Mouse (Mus musculus) left cerebral cortex, postnatal 4 days (tissue): Measurements from ENCODE around the gene Foxc2. TPM values are rescaled to one million over a fixed set of nuclear protein-coding genes. Genes with fewer than 3 reads are reported as not detected.

ENCODE experiments used
- DNase-seq: peaks from one replicate; pipeline ENCODE4 v3.0.0-alpha.2; 2022
- intact Hi-C: fragments of 180-260 bp; cut with DNase I; formaldehyde crosslinking; loops from one replicate; pipeline ENCODE4 v1.15.1; 2025
- total RNA-seq, 2 experiments: library from RNA; stranded (reverse); gene quantifications; 2 replicates each; pipeline ENCODE4 v1.2.3; 2021

Foxc2 gene
- total RNA-seq, 2 experiments from 2014 or later = 4.3 to 4.4 TPM

DNA sequence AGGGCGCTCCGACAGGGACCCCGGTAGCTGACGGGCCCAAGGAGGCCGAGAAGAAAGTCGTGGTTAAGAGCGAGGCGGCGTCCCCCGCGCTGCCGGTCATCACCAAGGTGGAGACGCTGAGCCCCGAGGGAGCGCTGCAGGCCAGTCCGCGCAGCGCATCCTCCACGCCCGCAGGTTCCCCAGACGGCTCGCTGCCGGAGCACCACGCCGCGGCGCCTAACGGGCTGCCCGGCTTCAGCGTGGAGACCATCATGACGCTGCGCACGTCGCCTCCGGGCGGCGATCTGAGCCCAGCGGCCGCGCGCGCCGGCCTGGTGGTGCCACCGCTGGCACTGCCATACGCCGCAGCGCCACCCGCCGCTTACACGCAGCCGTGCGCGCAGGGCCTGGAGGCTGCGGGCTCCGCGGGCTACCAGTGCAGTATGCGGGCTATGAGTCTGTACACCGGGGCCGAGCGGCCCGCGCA, 1.2 kb downstream of the Foxc2 start:
- intact Hi-C loops = loop anchor here (5.0 kb wide), 1 partner anchor 275 kb away; no protein-coding TSS in a partner anchor
- DNase-seq = no peak

DNA sequence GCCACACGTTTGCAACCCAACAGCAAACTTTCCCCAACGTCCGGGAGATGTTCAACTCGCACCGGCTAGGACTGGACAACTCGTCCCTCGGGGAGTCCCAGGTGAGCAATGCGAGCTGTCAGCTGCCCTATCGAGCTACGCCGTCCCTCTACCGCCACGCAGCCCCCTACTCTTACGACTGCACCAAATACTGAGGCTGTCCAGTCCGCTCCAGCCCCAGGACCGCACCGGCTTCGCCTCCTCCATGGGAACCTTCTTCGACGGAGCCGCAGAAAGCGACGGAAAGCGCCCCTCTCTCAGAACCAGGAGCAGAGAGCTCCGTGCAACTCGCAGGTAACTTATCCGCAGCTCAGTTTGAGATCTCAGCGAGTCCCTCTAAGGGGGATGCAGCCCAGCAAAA, 1.9 kb downstream of the Foxc2 start:
- intact Hi-C loops = loop anchor here (5.0 kb wide), 1 partner anchor 274 kb away; no protein-coding TSS in a partner anchor

DNA sequence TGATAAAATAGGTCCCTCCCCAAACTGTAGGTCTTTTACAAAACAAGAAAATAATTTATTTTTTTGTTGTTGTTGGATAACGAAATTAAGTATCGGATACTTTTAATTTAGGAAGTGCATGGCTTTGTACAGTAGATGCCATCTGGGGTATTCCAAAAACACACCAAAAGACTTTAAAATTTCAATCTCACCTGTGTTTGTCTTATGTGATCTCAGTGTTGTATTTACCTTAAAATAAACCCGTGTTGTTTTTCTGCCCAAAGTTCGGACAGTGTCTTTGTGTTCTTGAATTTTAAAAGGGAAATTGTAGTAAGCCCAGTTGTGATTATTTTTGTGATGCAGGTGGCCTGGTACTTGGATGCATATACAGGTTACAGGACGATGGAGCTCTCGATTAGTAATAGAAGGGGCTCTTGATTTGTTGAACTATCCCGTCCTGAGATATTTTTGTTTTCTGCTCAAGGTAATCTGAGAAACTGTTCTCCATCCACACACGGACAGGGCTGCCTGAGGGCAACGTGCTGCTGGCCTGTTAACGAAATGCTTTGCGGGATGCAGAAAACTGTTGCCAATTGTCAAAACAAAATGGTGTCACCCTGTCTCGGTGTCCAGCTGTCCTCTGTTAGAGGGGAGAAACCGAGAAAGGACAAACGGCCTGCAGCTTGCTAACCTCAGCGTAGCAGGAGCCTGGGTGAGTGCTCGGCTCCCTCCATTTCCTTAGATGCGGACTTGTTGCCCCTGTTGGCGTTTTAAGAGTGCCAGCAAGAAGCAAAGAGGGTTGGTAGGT, 2.9 kb downstream of the Foxc2 start:
- intact Hi-C loops = loop anchor here (5.0 kb wide), 1 partner anchor 273 kb away; no protein-coding TSS in a partner anchor
- DNase-seq = no peak

More for the DNA sequence above, 1.9 kb downstream of the Foxc2 start:
- no peak for DNase-seq

DNA sequence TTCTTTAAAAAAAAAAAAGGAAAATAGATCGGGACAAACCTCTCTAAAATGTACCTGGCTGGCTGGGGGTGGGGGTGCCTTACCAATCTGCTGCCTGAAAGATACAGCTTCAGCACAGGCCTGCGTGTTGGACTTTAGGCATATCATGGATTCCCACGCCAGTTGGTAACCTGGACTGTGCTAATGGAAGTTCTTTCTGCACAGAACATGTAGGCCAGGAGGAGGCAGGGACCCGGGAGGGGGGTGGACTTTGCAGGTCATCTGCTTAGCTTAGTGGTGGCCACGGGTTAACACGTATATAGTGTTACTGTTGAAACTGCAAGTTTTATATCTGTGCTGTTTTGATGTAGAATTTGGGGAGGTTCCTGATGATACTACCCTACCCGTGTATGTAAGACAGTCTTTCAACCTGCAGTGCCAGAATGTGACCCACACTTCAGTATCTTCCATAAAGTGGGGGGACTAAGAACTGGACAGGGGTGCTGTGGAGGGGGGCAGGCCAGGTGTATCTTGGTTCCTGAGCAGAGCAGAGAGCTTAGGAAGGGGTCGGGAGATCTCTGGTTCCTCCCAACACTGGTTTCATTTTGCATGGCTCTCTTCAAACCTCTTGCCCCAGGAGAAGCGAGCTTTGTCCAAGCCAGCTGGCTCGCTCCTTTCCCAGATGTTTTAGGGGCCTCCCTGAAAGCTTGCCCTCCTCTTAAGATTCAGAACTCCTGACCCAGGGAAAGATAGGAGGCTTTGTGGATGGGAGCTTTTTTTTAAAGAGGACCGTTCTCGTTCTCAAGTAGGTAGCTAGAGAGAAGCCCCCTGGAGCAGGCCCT, 3.9 kb downstream of the Foxc2 start:
- DNase-seq = no peak
- intact Hi-C loops = loop anchor here (5.0 kb wide), 1 partner anchor 272 kb away; no protein-coding TSS in a partner anchor

DNA sequence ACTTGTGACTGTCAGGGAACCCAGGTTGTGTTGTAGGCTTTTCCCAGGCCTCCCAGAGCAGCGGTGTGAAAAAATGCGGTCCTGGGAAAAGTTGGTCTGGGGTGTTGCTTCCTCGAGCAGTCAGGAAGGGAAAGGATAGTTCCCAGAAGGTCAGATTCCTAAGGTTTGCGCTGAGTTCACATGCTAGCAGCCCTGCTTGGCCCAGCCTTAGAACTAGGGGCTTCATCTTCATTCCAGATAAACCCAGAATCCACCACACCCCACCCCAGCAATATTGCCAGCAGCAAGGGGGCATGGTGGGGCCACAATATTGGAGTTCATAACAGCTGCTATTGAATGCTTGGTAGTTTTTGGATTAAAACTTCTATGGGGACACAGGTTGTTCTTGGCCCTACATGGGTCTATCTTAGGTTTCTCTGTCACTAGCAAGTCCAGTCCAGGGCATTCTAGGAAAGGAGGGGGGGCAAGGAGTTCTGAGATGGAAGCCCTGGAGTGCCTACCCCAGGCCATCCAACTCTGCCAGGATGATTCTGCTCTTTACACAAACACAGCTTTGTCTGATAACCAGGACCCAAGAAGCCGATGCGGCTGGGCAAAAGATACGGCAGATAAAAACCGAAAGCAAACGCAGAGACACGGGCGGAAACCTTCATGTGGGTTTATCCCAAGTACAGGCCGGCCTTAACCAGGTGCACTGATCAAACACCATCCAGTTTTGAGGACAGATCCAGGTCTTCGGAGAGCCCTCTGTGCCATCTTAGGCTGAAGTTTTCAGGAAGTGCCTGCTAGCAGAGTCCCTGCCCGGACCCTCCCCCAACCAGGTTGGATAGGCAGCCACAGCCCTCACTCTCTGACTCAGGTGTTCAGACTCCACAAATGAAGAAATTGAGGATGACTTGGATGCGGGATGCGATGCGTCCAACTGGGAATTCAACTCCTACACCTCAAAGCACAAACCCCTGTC, 4.8 kb downstream of the Foxc2 start:
- no peak for DNase-seq
- intact Hi-C loops = no loop called here

DNA sequence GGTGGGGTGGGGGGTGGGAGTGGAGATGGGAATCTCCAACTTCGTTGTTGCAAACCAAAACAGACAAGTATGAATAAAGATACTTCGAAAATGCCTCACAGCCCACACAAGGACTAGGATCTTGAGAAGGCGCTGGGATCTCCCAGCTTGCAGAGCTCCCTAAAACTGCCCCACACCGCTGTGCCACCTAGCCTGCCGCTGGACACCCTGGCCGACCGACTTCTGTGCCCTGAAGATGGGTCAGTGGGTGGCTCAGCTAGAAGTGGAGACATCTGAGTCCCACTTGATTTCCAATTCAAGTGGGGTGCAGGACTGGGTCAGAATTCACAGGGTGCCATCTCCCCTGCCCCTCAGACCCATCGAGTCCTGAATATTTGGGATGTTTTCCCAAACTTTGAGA, 5.7 kb downstream of the Foxc2 start:
- no peak for DNase-seq
- intact Hi-C loops = no loop called here

DNA sequence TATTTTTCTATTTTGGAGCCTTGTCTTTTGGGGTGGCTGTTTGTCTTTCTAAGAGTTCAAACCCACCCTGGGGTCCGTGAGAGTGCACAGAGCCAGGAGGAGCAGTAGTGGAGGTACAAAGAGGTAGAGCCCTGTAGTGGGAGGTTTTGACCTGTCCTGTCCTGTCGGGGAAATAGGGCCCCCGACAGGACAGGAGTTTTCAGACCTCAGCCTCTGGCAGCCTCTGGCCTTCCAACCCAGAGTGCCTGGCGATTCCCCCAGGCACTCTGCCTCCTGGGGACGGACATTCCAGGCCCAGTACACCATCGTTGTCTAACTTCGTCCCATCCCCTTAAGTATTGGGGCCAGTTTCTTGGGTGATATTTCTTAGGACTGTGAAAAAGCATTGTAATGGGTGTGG, 6.4 kb downstream of the Foxc2 start:
- intact Hi-C loops = no loop called here
- DNase-seq = no peak

DNA sequence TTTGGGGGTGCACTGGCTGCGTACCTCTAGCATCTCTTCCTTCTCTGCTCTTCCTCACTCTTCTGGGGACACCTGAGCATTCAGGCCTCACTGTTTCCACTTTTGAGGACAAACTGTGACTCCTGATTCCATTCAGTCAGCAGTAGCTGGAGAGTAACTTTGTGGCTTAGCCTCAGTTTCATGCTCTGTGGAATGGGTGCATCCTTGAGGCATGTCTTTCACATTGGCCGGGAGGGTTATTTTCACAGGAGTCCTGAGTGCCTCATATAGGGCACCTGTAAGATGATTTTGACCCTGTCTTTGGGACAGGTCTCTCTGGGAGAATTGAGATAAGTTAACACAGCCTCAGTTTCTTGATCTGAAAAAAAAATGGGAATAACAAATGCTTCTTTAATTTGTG, 7.1 kb downstream of the Foxc2 start:
- DNase-seq = no peak
- intact Hi-C loops = no loop called here

DNA sequence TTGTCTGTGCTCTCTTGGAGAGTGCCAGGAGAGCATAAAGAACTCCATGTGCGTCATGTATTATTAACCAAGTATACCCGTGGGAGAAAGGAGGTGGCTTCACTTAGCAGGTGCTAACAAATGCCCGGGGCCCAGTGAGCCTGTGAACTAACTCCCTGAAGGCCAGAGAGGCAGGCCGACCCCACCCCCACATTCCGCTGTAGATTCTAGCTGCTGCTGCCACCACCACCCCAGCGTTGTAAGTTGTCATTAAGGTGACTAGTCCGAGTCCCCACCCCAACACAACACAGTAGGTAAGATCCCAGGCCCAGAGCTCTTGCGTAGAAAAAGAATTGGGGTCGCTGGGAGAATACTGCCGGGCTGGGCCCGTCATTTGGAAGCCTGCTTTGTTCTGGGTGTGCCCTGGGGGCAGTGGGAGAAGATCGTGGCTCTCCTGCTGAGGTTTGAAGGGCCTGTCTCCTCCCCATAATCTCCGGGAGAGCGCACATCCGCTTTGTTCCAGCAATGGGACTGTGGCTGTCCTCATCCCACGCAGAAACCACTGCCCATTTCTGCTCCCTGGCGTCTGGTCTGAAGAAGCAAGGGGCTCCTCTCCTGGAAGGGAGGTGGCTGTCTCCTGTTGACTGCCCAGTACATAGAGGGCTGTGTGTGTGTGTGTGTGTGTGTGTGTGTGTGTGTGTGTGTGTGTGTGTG, 8.7 kb downstream of the Foxc2 start:
- intact Hi-C loops = loop anchor here (5.0 kb wide), 1 partner anchor 388 kb away; no protein-coding TSS in a partner anchor
- no peak for DNase-seq

DNA sequence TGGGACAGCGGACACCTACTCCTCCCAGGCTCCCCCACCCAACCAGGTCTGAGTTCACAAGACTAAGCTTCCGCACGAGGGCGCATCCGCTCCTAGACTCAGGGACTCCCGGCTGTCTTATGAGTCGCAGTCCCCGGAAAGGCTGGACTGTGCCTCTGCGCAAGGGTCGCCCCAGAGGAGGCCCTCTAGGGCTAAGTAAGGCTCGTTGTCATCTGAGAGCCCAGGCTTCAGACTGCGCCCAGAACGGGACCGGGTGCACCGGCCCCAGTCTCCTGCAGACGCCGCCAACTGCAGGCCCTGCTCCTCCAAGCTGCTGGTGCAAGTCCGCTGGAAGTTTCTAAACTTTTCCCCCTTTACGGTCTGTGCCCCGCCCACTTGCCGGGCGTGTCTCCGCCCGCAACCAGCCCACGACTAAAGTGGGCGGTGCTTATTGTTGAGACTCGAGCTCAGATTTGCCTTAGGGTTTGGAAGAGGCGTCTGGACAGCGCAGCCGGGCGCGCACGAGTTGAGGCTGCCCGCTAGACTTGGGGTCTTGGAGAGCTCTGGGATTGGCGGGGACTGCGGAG, 9.4 kb downstream of the Foxc2 start:
- intact Hi-C loops = loop anchor here (5.0 kb wide), 1 partner anchor 387 kb away; no protein-coding TSS in a partner anchor
- peak; percentile 66 for DNase-seq

DNA sequence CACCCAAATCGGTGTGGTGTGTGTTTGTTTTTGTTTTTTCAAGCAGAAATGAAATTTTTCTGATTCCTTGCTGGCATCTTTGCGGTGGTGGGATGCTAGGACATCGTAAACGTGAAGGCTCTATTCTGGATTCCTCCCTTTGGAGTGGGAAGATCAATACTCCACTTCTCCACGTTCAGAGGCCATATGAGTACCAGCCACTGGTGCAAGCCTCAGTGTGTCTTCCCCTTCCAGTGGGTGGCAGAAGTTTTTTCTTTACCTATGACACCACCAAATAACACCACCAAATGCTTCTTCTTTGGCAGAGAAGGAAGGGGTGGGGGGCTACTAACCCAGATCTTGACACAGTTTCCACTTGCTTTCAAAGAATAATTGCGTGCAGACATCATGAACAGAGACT, 10.2 kb downstream of the Foxc2 start:
- intact Hi-C loops = loop anchor here (5.0 kb wide), 1 partner anchor 386 kb away; no protein-coding TSS in a partner anchor
- no peak for DNase-seq

DNA sequence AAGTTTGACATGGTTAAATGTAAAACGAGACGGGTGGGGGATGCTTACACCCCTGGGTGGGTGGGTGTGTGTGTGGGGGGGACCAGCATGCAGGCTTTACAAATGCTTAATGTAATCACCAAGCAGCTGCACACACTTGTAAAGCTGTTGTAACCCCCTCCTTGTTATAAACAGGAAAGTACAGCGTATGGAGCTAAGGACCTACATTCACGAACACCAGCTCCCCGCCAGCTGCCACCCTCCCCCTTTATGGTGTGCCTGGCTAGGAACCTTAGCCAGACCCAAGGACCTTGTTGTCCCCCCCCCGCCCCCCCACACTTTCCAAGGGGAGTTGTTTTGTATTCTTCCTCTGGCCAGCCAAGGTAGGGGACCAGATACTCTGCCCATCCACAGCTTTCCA, 10.7 kb downstream of the Foxc2 start:
- no peak for DNase-seq
- intact Hi-C loops = loop anchor here (5.0 kb wide), 1 partner anchor 386 kb away; no protein-coding TSS in a partner anchor

DNA sequence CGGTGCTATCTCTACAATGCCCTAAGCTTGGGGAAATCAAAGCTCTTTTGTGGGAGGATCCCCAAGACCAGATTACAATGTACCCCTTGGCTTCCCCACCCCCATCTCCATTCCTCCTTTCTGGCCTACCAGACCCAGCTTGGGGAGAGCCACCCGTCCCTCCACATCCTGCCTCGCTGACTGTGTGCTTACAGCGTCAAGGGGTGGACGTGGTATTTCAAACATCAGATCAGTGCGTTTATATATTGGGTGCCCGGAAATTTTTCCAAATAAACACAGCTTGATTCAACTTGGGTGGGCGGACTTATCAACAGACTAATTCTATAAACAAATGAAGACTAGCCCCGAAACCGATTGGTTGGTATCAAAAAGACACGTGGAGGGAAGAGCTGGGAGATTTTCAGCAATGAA, 11.3 kb downstream of the Foxc2 start:
- DNase-seq = no peak
- intact Hi-C loops = loop anchor here (5.0 kb wide), 1 partner anchor 385 kb away; no protein-coding TSS in a partner anchor

DNA sequence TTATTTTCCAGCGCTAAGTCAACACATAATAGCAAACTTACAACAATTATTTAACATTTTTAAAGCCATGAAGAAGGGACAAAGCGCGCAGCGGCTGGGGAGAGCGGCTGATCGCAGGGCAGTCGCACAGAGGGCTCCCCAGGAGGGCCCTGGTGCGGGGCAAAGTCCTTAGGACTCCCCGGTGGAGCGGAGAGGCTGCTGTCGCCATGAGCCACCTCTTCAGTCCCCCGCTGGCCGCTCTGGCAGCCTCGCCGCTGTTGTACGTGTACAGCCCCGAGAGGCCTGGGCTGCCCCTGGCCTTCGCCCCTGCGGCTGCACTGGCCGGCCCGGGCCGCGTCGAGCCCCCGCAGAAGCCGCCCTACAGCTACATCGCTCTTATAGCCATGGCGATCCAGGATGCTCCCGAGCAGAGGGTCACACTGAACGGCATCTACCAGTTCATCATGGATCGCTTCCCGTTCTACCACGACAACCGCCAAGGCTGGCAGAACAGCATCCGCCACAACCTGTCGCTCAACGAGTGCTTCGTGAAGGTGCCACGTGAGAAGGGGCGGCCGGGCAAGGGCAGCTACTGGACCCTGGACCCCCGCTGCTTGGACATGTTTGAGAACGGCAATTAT, 11.9 kb downstream of the Foxc2 start, which contains the start of gene Foxl1:
Gene Foxl1, plus strand, starts transcription at position 185 of the 620 bp plus-strand sequence.
- no peak for DNase-seq
- intact Hi-C loops = loop anchor here (5.0 kb wide), 1 partner anchor 384 kb away; no protein-coding TSS in a partner anchor

DNA sequence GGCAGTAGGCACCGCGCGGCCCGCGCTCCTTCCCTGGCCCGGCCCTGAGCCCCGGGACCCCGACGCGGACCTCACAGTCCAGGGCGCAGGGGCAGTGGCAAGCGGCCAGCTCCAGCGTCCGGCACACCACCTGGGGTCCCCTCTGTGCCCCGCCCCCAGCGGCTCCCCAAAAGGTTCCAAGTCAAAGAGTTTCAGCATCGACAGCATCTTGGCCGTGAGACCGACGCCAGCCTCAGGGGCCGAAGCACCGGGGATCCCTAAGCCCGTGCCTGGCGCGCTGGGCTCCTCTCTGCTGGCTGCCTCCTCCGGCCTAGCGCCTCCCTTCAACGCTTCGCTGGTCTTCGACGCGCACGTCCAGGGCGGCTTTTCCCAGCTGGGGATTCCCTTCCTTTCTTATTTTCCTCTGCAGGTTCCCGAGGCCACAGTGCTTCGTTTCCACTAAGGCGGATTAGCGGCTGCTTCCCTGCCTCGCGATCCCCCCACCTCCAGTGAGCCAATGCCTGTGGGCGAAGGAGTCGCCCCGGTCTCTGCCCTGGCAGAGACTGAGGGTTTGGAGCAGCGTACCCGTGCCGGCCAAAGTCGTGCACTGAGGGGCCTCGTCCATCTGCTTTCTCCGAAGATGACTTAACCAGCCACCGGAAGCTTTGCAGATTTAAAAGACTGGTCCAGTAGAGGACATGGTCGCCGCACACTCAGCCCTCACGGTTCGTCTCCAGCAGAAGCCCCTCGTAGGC, 12.7 kb downstream of the Foxc2 start:
- intact Hi-C loops = loop anchor here (5.0 kb wide), 1 partner anchor 384 kb away; no protein-coding TSS in a partner anchor
- DNase-seq = no peak

DNA sequence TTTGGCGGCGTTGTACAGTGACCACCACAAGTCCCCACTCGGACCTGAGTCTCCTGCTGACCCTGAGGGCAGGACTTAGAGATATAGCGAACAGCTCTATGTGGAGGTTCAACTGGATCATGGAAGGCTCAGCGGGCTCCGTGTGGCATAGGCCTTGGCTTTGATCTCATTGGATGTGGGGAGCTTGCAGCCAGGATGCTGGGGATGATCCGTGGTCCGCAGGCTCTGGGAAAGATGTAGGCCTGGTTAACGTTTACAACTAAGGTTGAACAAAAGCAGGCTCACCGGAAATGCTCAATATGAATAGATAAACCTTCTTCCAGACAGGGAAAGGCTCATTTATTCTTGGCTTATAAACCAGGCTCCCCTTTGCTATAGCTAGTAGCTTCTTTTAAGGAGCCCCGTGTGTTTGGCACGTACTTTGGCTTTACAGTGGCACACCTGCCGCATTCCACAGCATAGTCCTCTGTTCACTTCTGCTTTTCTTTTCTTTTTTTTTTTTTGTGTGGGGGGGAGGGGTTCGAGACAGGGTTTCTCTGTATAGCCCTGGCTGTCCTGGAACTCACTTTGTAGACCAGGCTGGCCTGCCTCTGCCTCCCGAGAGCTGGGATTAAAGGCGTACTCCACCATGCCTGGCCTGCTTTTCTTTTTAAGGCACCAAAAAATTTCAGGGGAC, 13.4 kb downstream of the Foxc2 start:
- intact Hi-C loops = loop anchor here (5.0 kb wide), 1 partner anchor 383 kb away; no protein-coding TSS in a partner anchor
- DNase-seq = no peak

DNA sequence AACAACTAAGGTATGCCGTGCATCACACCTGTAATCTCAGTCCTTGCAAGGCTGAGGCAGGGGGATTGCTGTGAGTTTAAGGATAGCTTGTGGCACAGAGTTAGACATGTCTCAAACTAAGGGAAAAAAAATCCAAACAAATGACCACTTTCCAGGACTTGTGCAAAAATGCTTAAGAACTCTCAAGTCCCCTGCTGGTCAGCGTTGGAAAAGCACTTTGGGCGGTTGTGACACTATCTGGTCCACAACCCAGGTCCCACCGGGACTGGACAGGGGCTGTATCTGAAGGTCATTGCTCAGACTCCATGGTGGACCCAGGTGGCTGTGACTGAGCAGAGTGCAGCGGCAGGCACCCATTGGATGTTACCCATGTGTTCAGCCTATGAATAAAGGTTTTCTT, 14.6 kb downstream of the Foxc2 start:
- DNase-seq = no peak
- intact Hi-C loops = no loop called here
